Mouse (Mus musculus): Measurements from ENCODE around the gene Klhl20. TPM values are rescaled to one million over a fixed set of nuclear protein-coding genes. Genes with fewer than 3 reads are reported as not detected.
A peak's percentile ranks its signal among the peaks of the same experiment; 100 is the strongest.

The Klhl20 gene
- total and polyA plus RNA-seq, 3 experiments = 3.7 to 7.8 TPM; not detected in 1

GRCm38 (mm10) chr1:161109216-161109615 lies 22.1 kb downstream of the Klhl20 start:
- H3K4me3 ChIP-seq (ENCODE audit: control insufficient read depth in 1 of 2, insufficient read depth in 1 of 2, low read depth in 2 of 2, low read length in 2 of 2) = no peak overlapping the region
- H3K27ac ChIP-seq (ENCODE audit: control insufficient read depth, low read depth, low read length) = no peak overlapping the region
- TF ChIP-seq MAX (IDR thresholded peaks at IDR 0.05; ENCODE audit: low read length) = no peak
- no peak for TF ChIP-seq NRF1 (IDR thresholded peaks at IDR 0.05; ENCODE audit: insufficient read depth, low read depth, low read length, poor library complexity, severe bottlenecking)
- TF ChIP-seq GATA1 (IDR thresholded peaks at IDR 0.05; ENCODE audit: low read depth, low read length) = no peak
- no peak for TF ChIP-seq UBTF (IDR thresholded peaks at IDR 0.05; ENCODE audit: borderline replicate concordance, insufficient read depth, low read depth, low read length)
- TF ChIP-seq MXI1 (IDR thresholded peaks at IDR 0.05; ENCODE audit: low read depth, low read length) = no peak
- no peak for TF ChIP-seq SMC3 (IDR thresholded peaks at IDR 0.05; ENCODE audit: low read depth, low read length)
- no peak for TF ChIP-seq ZC3H11A (IDR thresholded peaks at IDR 0.05; ENCODE audit: low read depth, low read length)
- TF ChIP-seq MAZ (IDR thresholded peaks at IDR 0.05; ENCODE audit: low read depth, low read length) = no peak
- TF ChIP-seq MYC (IDR thresholded peaks at IDR 0.05; ENCODE audit: low read depth, low read length) = no peak
- H3K9ac ChIP-seq (ENCODE audit: control insufficient read depth, low read depth, low read length, poor library complexity, severe bottlenecking) = no peak overlapping the region
- H3K36me3 ChIP-seq (ENCODE audit: control insufficient read depth in 1 of 2, insufficient read depth in 2 of 2, low read length in 2 of 2) = no peaks in the 10 kb centered on the region; a peak in 2 of 4 replicates
- no peaks in the 10 kb centered on the region for H3K79me2 ChIP-seq (ENCODE audit: control insufficient read depth, insufficient read depth, low read length, poor library complexity)
- H3K4me1 ChIP-seq (ENCODE audit: control insufficient read depth in 1 of 2, insufficient read depth in 2 of 2, low read length in 2 of 2) = no peaks in the 10 kb centered on the region
- DNase-seq (ENCODE audit: low read depth, low spot score) = no peak
- H3K27me3 ChIP-seq (ENCODE audit: control insufficient read depth in 1 of 2, insufficient read depth in 2 of 2, low read length in 2 of 2) = no peaks in the 10 kb centered on the region
- no peaks in the 10 kb centered on the region for H3K9me3 ChIP-seq (replicated peaks; ENCODE audit: insufficient read depth, low read length)

GRCm38 (mm10) chr1:161103842-161104241 lies 27.5 kb downstream of the Klhl20 start:
- Histone ChIP-seq H3K9ac (ENCODE audit: control insufficient read depth, low read depth, low read length, poor library complexity, severe bottlenecking) (no peak overlapping the region), H3K27me3 (ENCODE audit: control insufficient read depth in 1 of 2, insufficient read depth in 2 of 2, low read length in 2 of 2) (no peaks in the 10 kb centered on the region), H3K9me3 (replicated peaks; ENCODE audit: insufficient read depth, low read length) (no peaks in the 10 kb centered on the region), H3K79me2 (ENCODE audit: control insufficient read depth, insufficient read depth, low read length, poor library complexity) (no peaks in the 10 kb centered on the region), H3K4me1 (ENCODE audit: control insufficient read depth in 1 of 2, insufficient read depth in 2 of 2, low read length in 2 of 2) (no peaks in the 10 kb centered on the region), H3K36me3 (ENCODE audit: control insufficient read depth in 1 of 2, insufficient read depth in 2 of 2, low read length in 2 of 2) (peaks cover 0 to 1% of the 10 kb centered on the region in 2 experiments; a peak in 3 of 4 replicates), H3K27ac (ENCODE audit: control insufficient read depth, low read depth, low read length) (no peak overlapping the region), H3K4me3 (ENCODE audit: control insufficient read depth in 1 of 2, insufficient read depth in 1 of 2, low read depth in 2 of 2, low read length in 2 of 2) (no peak overlapping the region)
- DNase-seq (ENCODE audit: low read depth, low spot score) = peak; percentile 13
- TF ChIP-seq KAT2A (conservative IDR thresholded peaks at IDR 0.05; ENCODE audit: low read depth, low read length) = no peak
- no peak for TF ChIP-seq POLR2AphosphoS2 (IDR thresholded peaks at IDR 0.05; ENCODE audit: low read length)
- TF ChIP-seq GATA1 (IDR thresholded peaks at IDR 0.05; ENCODE audit: low read depth, low read length) = peak; percentile 63
- no peak for TF ChIP-seq ZC3H11A (IDR thresholded peaks at IDR 0.05; ENCODE audit: low read depth, low read length)
- no peak for TF ChIP-seq BHLHE40 (IDR thresholded peaks at IDR 0.05; ENCODE audit: borderline replicate concordance, low read depth, low read length)
- no peak for TF ChIP-seq EP300 (IDR thresholded peaks at IDR 0.05; ENCODE audit: low read depth in 1 of 2, low read length in 2 of 2)
- TF ChIP-seq CHD2 (IDR thresholded peaks at IDR 0.05; ENCODE audit: low read length) = no peak
